Mouse (Mus musculus): ENCODE results near the gene Cdh6. TPM values are rescaled to one million over a fixed set of nuclear protein-coding genes. Genes with fewer than 3 reads are reported as not detected.

Gene Cdh6
- total and polyA plus RNA-seq, 2 experiments from 2014 or later = 18.1 to 20.1 TPM

- Histone ChIP-seq H3K9ac (replicated peaks; ENCODE audit: low read length, poor library complexity, severe bottlenecking) (no peak overlapping the region), H3K27ac (ENCODE audit: low read depth, low read length) (no peak overlapping the region), H3K27me3 (ENCODE audit: insufficient read depth, low read length) (no peaks in the 10 kb centered on the region), H3K4me2 (ENCODE audit: low read depth, low read length, poor library complexity, severe bottlenecking) (no peak overlapping the region), H3K4me3 (ENCODE audit: low read depth, low read length) (no peak overlapping the region), H3K4me1 (ENCODE audit: insufficient read depth, low read length) (no peaks in the 10 kb centered on the region), H3K9me3 (ENCODE audit: low read length) (no peaks in the 10 kb centered on the region), H3K36me3 (ENCODE audit: insufficient read depth, low read length) (no peaks in the 10 kb centered on the region)
- no peak for TF ChIP-seq CTCF (IDR thresholded peaks at IDR 0.05)
- 82% methylated on average over 5 of the region's 5 CpGs for WGBS
- ATAC-seq (ENCODE audit: low FRiP score) = no peak
- no peak for DNase-seq (ENCODE audit: low spot score)
Measured at GRCm38 (mm10) chr15:13130246-13130645, 43.2 kb downstream of the Cdh6 start.

- H3K27ac ChIP-seq (ENCODE audit: low read depth, low read length) = no peak overlapping the region
- no peaks in the 10 kb centered on the region for H3K9me3 ChIP-seq (ENCODE audit: low read length)
- no peak for TF ChIP-seq CTCF (IDR thresholded peaks at IDR 0.05)
- no peaks in the 10 kb centered on the region for H3K4me1 ChIP-seq (ENCODE audit: insufficient read depth, low read length)
- no peak overlapping the region for H3K9ac ChIP-seq (replicated peaks; ENCODE audit: low read length, poor library complexity, severe bottlenecking)
- H3K36me3 ChIP-seq (ENCODE audit: insufficient read depth, low read length) = no peaks in the 10 kb centered on the region
- no peak for ATAC-seq (ENCODE audit: low FRiP score)
- no peak for DNase-seq (ENCODE audit: low spot score)
- 77% methylated on average over 6 of the region's 6 CpGs for WGBS
- H3K27me3 ChIP-seq (ENCODE audit: insufficient read depth, low read length) = no peaks in the 10 kb centered on the region
- no peak overlapping the region for H3K4me3 ChIP-seq (ENCODE audit: low read depth, low read length)
- H3K4me2 ChIP-seq (ENCODE audit: low read depth, low read length, poor library complexity, severe bottlenecking) = no peak overlapping the region
Measured at GRCm38 (mm10) chr15:13100341-13100740, 73.1 kb downstream of the Cdh6 start.

- no peak overlapping the region for H3K27ac ChIP-seq (ENCODE audit: low read depth, low read length)
- H3K4me1 ChIP-seq (ENCODE audit: insufficient read depth, low read length) = no peaks in the 10 kb centered on the region
- 82% methylated on average over 6 of the region's 6 CpGs for WGBS
- H3K4me2 ChIP-seq (ENCODE audit: low read depth, low read length, poor library complexity, severe bottlenecking) = no peak overlapping the region
- H3K9ac ChIP-seq (replicated peaks; ENCODE audit: low read length, poor library complexity, severe bottlenecking) = no peak overlapping the region
- H3K9me3 ChIP-seq (ENCODE audit: low read length) = no peaks in the 10 kb centered on the region
- no peaks in the 10 kb centered on the region for H3K36me3 ChIP-seq (ENCODE audit: insufficient read depth, low read length)
- DNase-seq (ENCODE audit: low spot score) (peak; percentile 31), ATAC-seq (ENCODE audit: low FRiP score) (no peak)
- TF ChIP-seq CTCF (IDR thresholded peaks at IDR 0.05) = no peak
- H3K4me3 ChIP-seq (ENCODE audit: low read depth, low read length) = no peak overlapping the region
- no peaks in the 10 kb centered on the region for H3K27me3 ChIP-seq (ENCODE audit: insufficient read depth, low read length)
Measured at GRCm38 (mm10) chr15:13097861-13098260, 75.6 kb downstream of the Cdh6 start.

GRCm38 (mm10) chr15:13095406-13095805, 78.1 kb downstream of the Cdh6 start:
- WGBS = 63% methylated on average over 9 of the region's 9 CpGs
- H3K36me3 ChIP-seq (ENCODE audit: insufficient read depth, low read length) = no peaks in the 10 kb centered on the region
- no peak overlapping the region for H3K4me2 ChIP-seq (ENCODE audit: low read depth, low read length, poor library complexity, severe bottlenecking)
- no peak overlapping the region for H3K27ac ChIP-seq (ENCODE audit: low read depth, low read length)
- H3K9me3 ChIP-seq (ENCODE audit: low read length) = no peaks in the 10 kb centered on the region
- no peak for DNase-seq (ENCODE audit: low spot score)
- no peak overlapping the region for H3K4me3 ChIP-seq (ENCODE audit: low read depth, low read length)
- no peak for ATAC-seq (ENCODE audit: low FRiP score)
- H3K27me3 ChIP-seq (ENCODE audit: insufficient read depth, low read length) = no peaks in the 10 kb centered on the region
- H3K9ac ChIP-seq (replicated peaks; ENCODE audit: low read length, poor library complexity, severe bottlenecking) = no peak overlapping the region
- H3K4me1 ChIP-seq (ENCODE audit: insufficient read depth, low read length) = no peaks in the 10 kb centered on the region
- TF ChIP-seq CTCF (IDR thresholded peaks at IDR 0.05) = no peak

- 61% methylated on average over 7 of the region's 7 CpGs for WGBS
- Histone ChIP-seq H3K27ac (ENCODE audit: low read depth, low read length) (no peak overlapping the region), H3K9me3 (ENCODE audit: low read length) (no peaks in the 10 kb centered on the region), H3K9ac (replicated peaks; ENCODE audit: low read length, poor library complexity, severe bottlenecking) (no peak overlapping the region), H3K4me1 (ENCODE audit: insufficient read depth, low read length) (no peaks in the 10 kb centered on the region), H3K27me3 (ENCODE audit: insufficient read depth, low read length) (no peaks in the 10 kb centered on the region), H3K4me2 (ENCODE audit: low read depth, low read length, poor library complexity, severe bottlenecking) (no peak overlapping the region), H3K36me3 (ENCODE audit: insufficient read depth, low read length) (no peaks in the 10 kb centered on the region), H3K4me3 (ENCODE audit: low read depth, low read length) (no peak overlapping the region)
- no peak for TF ChIP-seq CTCF (IDR thresholded peaks at IDR 0.05)
- DNase-seq (ENCODE audit: low spot score) (no peak), ATAC-seq (ENCODE audit: low FRiP score) (no peak)
Measured at GRCm38 (mm10) chr15:13094881-13095256, 78.6 kb downstream of the Cdh6 start.

GRCm38 (mm10) chr15:13093954-13094880, 79.3 kb downstream of the Cdh6 start:
- WGBS = 45% methylated on average over 19 of the region's 19 CpGs
- H3K27me3 ChIP-seq (ENCODE audit: insufficient read depth, low read length) = no peaks in the 10 kb centered on the region
- H3K9ac ChIP-seq (replicated peaks; ENCODE audit: low read length, poor library complexity, severe bottlenecking) = no peak overlapping the region
- no peak overlapping the region; the same call in 1 of the 2 replicates for H3K4me2 ChIP-seq (ENCODE audit: low read depth, low read length, poor library complexity, severe bottlenecking)
- no peak for TF ChIP-seq CTCF (IDR thresholded peaks at IDR 0.05)
- no peaks in the 10 kb centered on the region for H3K36me3 ChIP-seq (ENCODE audit: insufficient read depth, low read length)
- DNase-seq (ENCODE audit: low spot score) = peak; percentile 44
- no peaks in the 10 kb centered on the region for H3K9me3 ChIP-seq (ENCODE audit: low read length)
- no peak overlapping the region for H3K4me3 ChIP-seq (ENCODE audit: low read depth, low read length)
- no peaks in the 10 kb centered on the region for H3K4me1 ChIP-seq (ENCODE audit: insufficient read depth, low read length)
- no peak overlapping the region for H3K27ac ChIP-seq (ENCODE audit: low read depth, low read length)
- 0 out of 2 replicates have a peak, but pooled peaks have one; percentile 55 for ATAC-seq (ENCODE audit: low FRiP score)
